1 mouse cellular context compared by ENCODE assay signal in the genomic region with DNA sequence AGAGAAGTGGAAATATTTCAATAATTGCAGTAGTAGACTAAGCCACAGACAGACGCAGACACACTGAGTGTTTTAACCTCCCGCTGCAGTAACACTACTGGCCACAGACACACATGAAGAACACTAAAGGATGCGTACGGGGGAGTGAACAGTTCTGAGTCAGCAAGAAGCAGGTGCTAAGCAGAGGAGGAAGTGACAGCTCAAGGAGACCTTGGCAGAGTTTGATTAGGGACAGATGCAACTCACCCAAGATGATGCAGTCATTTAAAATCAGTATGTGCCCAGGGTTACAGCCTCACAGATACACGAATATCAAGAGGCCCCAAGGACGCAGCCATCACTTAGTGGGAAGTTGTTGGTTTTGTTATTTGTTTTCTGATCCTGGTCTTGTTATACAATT.
TF ChIP-seq lines count a peak whose summit lies in the region.

No protein-coding gene starts in this region.

TF ChIP-seq in MEL, 35 proteins besides CTCF, POLR2A, EP300 and RAD21 (continued from another document):
- TF ChIP-seq E2F4 (IDR thresholded peaks at IDR 0.05; ENCODE audit: borderline replicate concordance, low read depth, low read length) (no peak), TBP (IDR thresholded peaks at IDR 0.05; ENCODE audit: low read depth, low read length) (no peak), ZNF384 (IDR thresholded peaks at IDR 0.05; ENCODE audit: low read depth, low read length) (no peak), POLR2AphosphoS5 (IDR thresholded peaks at IDR 0.05; ENCODE audit: borderline replicate concordance, low read depth, low read length) (no peak), SMC3 (IDR thresholded peaks at IDR 0.05; ENCODE audit: low read depth, low read length) (no peak), NELFE (IDR thresholded peaks at IDR 0.05; ENCODE audit: low read depth, low read length) (no peak), TCF12 (IDR thresholded peaks at IDR 0.05; ENCODE audit: low read depth, low read length) (peak; percentile 15; the same call in 1 of the 2 replicates), BHLHE40 (IDR thresholded peaks at IDR 0.05; ENCODE audit: borderline replicate concordance, low read depth, low read length) (no peak), MXI1 (IDR thresholded peaks at IDR 0.05; ENCODE audit: low read depth, low read length) (peak; percentile 59), MYB (IDR thresholded peaks at IDR 0.05; ENCODE audit: low read depth, low read length) (no peak), TAL1 (IDR thresholded peaks at IDR 0.05; ENCODE audit: low read length) (peak; percentile 53), ETS1 (IDR thresholded peaks at IDR 0.05; ENCODE audit: low read depth, low read length) (peak; percentile 75), GABPA (IDR thresholded peaks at IDR 0.05; ENCODE audit: low read depth, low read length) (peak; percentile 19; the same call in 1 of the 2 replicates), MAZ (IDR thresholded peaks at IDR 0.05; ENCODE audit: low read depth, low read length) (no peak), JUND (IDR thresholded peaks at IDR 0.05; ENCODE audit: low read depth, low read length) (no peak), CHD2 (IDR thresholded peaks at IDR 0.05; ENCODE audit: low read length) (no peak), SIN3A (IDR thresholded peaks at IDR 0.05; ENCODE audit: low read length) (peak; percentile 72), MYC (IDR thresholded peaks at IDR 0.05; ENCODE audit: low read depth, low read length) (0 out of 2 replicates have a peak, but pooled peaks have one; percentile 13), ZC3H11A (IDR thresholded peaks at IDR 0.05; ENCODE audit: low read depth, low read length) (no peak), ZMIZ1 (IDR thresholded peaks at IDR 0.05; ENCODE audit: low read depth, low read length) (no peak), MEF2A (IDR thresholded peaks at IDR 0.05; ENCODE audit: extremely low read depth, insufficient replicate concordance, low read depth, low read length, poor library complexity, severe bottlenecking) (no peak), MAFK (IDR thresholded peaks at IDR 0.05; ENCODE audit: borderline replicate concordance, low read depth, low read length) (peak; percentile 90), HCFC1 (IDR thresholded peaks at IDR 0.05; ENCODE audit: low read depth, low read length) (no peak), UBTF (IDR thresholded peaks at IDR 0.05; ENCODE audit: borderline replicate concordance, insufficient read depth, low read depth, low read length) (no peak), ZKSCAN1 (IDR thresholded peaks at IDR 0.05; ENCODE audit: low read depth, low read length) (no peak), CHD1 (IDR thresholded peaks at IDR 0.05; ENCODE audit: low read depth, low read length) (no peak)
